Mouse (Mus musculus): Measurements from ENCODE around the gene Knl1. TPM values are rescaled to one million over a fixed set of nuclear protein-coding genes. Genes with fewer than 3 reads are reported as not detected.
A peak's percentile ranks its signal among the peaks of the same experiment; 100 is the strongest.

Gene Knl1
- total RNA-seq, 1 experiment from 2014 or later: 8.3 TPM

- DNase-seq: no peak
These were observed 11.5 kb upstream of the Knl1 start for GRCm38 (mm10) chr2:119035397-119035745.

GRCm38 (mm10) chr2:119040882-119041281 lies 6.0 kb upstream of the Knl1 start:
- peak; percentile 33 for DNase-seq

GRCm38 (mm10) chr2:119045163-119045562 lies 1.8 kb upstream of the Knl1 start:
- DNase-seq: no peak

GRCm38 (mm10) chr2:119047849-119048248 lies 930 bp downstream of the Knl1 start:
- DNase-seq: no peak

GRCm38 (mm10) chr2:119050132-119050650 lies 3.3 kb downstream of the Knl1 start:
- no peak for DNase-seq

GRCm38 (mm10) chr2:119060139-119060538 lies 13.2 kb downstream of the Knl1 start:
- no peak for DNase-seq

GRCm38 (mm10) chr2:119072397-119072796 lies 25.5 kb downstream of the Knl1 start:
- no peak for DNase-seq

- no peak for DNase-seq
These were observed 39.2 kb downstream of the Knl1 start for GRCm38 (mm10) chr2:119086156-119086555.

- no peak for DNase-seq
These were observed 54.6 kb downstream of the Knl1 start for GRCm38 (mm10) chr2:119101552-119101951.

- no peak for DNase-seq
These were observed 59.7 kb downstream of the Knl1 start for GRCm38 (mm10) chr2:119106583-119106982.

- DNase-seq: peak; percentile 75
These were observed 61.6 kb downstream of the Knl1 start for GRCm38 (mm10) chr2:119108554-119108953.

- no peak for DNase-seq
These were observed 64.1 kb downstream of the Knl1 start for GRCm38 (mm10) chr2:119111060-119111459.

GRCm38 (mm10) chr2:119112438-119113112 lies 65.7 kb downstream of the Knl1 start, which contains the start of gene Rad51:
TSS of gene Rad51 (plus strand) at chr2:119112793.
- peak; percentile 90 for DNase-seq

- no peak for DNase-seq
These were observed 66.4 kb downstream of the Knl1 start for GRCm38 (mm10) chr2:119113121-119113925.

GRCm38 (mm10) chr2:119136346-119136898 lies 89.5 kb downstream of the Knl1 start:
- no peak for DNase-seq

GRCm38 (mm10) chr2:119145199-119145598 lies 98.3 kb downstream of the Knl1 start:
- peak; percentile 25 for DNase-seq

GRCm38 (mm10) chr2:119146435-119146834 lies 99.5 kb downstream of the Knl1 start:
- DNase-seq: no peak

GRCm38 (mm10) chr2:119147160-119147678 lies 100.3 kb downstream of the Knl1 start:
- DNase-seq: no peak

GRCm38 (mm10) chr2:119147775-119148174 lies 100.9 kb downstream of the Knl1 start:
- DNase-seq: no peak

- DNase-seq: peak; percentile 23
These were observed 105.3 kb downstream of the Knl1 start for GRCm38 (mm10) chr2:119152255-119152654.

GRCm38 (mm10) chr2:119154683-119155082 lies 107.8 kb downstream of the Knl1 start:
- no peak for DNase-seq
